Mouse (Mus musculus): ENCODE measurements around the gene Gpr153. TPM values are rescaled to one million over a fixed set of nuclear protein-coding genes. Genes with fewer than 3 reads are reported as not detected.

The Gpr153 gene
- polyA plus RNA-seq, 1 experiment: 23.2 TPM

DNA sequence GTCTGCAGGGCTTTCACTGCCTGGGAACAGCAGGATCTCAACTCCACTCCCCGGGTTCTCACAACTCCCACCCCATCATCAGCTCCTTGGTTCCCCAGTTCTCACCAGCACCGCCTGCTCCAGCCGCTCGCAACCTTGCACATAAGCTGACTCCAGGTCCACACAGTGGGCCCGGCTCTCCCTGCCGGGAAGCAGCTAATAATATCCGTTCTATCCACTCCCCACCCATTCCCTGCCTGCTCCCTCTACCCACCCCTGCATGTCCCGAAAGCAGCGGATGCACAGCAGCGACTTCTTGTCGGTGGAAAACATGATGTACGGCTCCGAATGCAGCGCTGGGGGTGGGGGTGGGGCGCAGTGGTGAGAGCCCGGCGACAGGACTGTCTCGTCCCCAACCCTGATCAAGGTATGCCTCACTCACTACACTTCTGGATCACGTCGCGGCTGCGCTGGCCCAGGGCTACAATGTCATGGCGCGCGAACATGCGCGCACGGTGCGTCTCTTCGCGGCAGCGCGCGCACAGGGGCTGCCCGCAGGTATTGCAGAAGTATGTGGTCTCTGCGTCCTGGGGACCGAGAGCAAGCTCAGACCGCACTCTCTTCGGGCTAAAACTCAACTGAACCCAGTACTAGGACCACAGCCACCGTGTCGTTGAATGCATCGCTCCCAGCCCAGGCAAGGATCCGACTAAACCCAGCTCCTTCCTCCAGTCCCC is 41.6 kb downstream of the Gpr153 start:
- no peak for DNase-seq (ENCODE audit: low read depth)

DNA sequence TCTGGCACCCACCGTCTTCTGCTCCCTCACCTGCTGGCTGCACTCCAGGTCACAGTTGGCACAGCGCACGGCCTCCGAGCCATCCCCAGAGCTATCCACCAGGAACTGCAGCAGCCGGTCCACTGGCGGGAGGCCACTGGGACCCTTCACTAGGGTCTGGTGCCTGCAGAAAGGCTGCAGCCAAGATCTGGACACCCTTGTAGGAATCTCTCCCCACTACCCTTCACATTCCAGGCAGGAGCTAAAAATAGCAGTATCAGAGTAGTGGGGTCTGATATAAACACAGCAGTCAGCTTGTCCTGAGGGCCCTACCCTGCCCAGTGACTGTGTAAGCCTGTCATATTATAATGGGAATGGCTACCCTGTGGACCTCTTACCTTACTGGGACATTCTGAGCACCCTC is 43.6 kb downstream of the Gpr153 start:
- DNase-seq (ENCODE audit: low read depth): no peak

DNA sequence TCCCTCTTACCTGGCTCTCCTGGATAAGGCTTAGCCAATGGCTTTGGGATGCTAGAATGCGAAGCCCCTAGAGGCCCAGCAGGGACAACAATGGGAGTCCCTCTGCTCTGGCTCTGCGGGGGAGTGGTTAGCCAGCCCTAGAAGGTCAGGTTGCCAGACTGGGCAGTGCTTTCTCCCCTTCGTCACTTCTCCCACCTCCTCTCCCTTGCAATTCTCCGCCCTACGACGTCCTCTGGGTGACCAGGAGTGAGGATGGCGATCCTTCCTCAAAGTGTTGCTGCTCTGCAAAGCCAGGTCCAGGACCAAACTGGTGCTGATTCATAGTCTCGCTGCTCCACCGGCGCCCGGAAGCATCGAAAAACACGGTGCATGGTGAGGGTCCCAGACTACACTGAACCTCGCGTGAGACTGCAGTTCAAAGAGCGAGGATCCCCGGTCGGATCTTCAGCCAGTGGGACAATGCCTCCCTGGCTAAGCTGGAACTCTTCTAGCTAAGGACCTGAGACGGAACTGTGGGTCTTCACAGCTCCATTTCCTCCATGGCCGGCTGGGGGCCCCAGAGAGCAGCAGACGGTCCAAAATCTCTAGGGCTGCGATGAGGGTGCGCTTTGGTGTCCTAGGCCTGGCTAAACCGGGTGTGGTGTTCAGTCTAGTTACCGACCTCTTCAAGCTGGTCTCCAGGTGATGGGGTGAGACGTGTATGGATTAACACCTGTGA is 44.6 kb downstream of the Gpr153 start, which contains the start of gene Rnf207:
TSS of gene Rnf207 (minus strand) at position 477 of the 718 bp plus-strand sequence.
- no peak for DNase-seq (ENCODE audit: low read depth)

DNA sequence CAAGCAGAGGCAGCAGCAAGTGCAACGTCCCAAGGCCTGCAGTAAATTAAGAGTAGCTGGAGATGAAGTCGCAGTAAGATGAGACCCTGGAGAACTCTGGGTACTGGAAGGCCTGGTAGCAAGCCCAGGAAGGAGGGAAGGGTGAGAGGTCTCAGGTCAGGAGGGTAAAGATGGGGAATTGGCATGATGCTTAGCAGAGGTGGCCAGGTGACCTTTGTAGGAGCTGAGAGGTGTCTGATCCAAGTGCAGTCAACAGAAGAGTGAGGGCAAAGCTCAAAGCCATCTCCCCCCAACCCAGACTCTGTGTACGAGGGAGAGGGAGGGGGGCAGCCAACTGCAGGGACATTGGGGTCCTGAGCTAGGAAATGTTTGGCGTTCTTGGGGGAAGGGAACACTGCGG is 47.4 kb downstream of the Gpr153 start:
- DNase-seq (ENCODE audit: low read depth): no peak

DNA sequence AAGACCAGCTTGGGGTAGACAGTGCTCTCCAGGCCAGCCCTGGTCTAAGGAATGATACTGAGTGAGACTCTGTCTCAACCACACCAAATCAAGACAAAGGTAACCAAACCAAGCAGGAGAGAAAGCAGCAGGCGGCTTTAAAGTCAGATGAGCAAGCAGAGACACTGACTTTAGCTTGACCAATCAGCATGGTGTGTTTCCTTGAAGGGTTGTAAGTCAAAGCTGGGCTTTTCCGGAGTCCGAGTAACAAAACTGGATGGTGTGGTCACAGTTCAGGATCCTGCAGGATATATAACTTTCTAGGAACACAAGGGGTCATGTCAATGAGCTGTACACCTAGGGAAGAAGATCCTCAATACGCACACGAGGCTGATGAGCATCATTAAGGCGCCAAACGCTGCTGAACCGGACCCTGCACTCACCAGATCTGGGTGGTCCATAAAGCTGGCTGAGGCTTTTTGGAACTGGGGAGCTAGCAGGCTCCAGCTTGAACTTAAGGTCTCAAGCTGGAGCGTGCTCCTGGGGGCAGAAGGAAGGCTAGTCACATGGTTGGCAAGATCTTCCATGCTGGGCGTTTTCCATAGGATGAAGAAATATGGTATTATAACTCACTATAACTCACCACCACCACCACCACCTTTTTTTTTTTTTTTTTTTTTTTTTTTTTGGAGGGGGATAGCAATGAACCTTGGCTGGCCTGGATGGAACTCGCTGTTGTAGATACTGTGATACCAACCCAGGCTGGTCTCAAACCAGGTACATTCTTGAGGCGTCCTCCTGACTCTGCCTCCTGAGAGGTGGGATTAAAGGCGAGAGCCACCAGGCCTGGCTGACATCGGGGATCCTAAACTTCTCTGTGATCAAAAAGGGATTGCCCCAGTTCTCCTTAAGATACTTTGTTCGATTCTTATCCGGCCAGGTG is 50.9 kb downstream of the Gpr153 start:
- no peak for DNase-seq (ENCODE audit: low read depth)

- DNase-seq (ENCODE audit: low read depth): peak; percentile 82
These were observed 51.8 kb downstream of the Gpr153 start, which contains the start of gene Rpl22 for GRCm38 (mm10) chr4:152325574-152326411. Gene Rpl22, plus strand, starts transcription at chr4:152325742.

GRCm38 (mm10) chr4:152326543-152326942 is 52.5 kb downstream of the Gpr153 start:
- DNase-seq (ENCODE audit: low read depth): no peak

DNA sequence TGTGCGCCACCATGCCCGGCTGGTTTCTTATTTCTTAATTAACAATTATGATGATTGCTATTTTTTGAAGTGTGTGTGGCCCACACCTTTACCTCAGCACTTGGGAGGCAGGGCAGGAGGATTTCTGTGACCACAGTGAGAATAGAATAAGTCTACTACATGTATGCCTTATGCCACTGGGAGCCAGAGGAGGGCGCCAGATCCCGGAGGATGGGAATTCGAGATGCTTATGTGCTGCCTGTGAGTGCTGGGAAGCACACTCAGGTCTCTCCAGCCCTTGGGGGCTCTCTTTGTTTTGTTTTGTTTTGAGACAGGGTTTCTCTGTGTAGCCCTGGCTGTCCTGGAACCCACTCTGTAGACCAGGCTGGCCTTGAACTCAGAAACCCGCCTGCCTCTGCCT is 54.7 kb downstream of the Gpr153 start:
- no peak for DNase-seq (ENCODE audit: low read depth)

DNA sequence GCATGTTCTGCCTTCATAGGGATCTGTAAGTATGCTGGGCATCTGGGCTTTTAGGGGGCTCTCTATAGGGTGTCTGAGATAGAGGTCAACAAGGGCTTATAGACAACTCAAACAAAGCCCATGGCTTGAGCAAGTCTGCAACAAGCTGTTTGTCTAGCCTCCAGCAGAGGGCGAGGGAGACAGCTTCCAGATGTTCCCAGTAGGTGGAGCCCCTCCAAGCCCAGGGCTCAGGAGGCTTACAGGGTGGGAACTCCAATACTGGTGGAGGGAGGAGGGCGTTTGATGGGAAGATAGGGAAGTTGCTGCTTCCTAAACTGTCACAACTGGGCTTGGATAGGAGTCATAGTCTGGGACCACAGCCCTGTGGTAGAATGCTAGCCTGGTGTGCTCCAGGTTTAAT is 58.9 kb downstream of the Gpr153 start:
- no peak for DNase-seq (ENCODE audit: low read depth)

DNA sequence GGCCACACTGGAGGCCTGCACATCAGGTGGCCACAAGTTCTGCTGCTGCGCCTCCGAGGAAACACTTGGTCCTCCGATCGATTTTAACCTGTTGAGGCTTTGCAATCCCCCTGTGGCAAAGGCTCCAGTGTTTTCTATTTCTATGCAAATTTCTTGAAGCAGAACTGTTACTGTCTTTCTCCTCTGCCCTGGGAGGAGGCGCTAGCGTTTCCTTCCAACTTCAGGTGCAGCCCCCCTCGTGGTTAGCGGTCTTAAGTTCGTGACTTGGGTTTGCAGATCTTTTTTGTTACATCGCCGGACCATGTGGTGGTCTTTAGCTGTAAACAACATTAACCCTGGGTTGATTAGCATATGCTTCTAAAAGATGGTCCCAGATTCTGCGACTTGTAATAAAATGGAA is 59.6 kb downstream of the Gpr153 start:
- DNase-seq (ENCODE audit: low read depth): no peak

Other genes starting within 250 kb of the Gpr153 start
- gene Zbtb48, start 246.6 kb upstream of the Gpr153 start, polyA plus RNA-seq (2012; rRNA removed): 9.8 and 12.8 TPM in 2 replicates
- gene Tas1r1, start 235.7 kb upstream of the Gpr153 start, polyA plus RNA-seq (2012; rRNA removed): 3.3 and 4.0 TPM in 2 replicates
- gene Nol9, start 234.9 kb upstream of the Gpr153 start, polyA plus RNA-seq (2012; rRNA removed): 20.1 and 21.2 TPM in 2 replicates
- 35.0 and 37.7 TPM in 2 replicates for gene Plekhg5, start 201.7 kb upstream of the Gpr153 start, polyA plus RNA-seq (2012; rRNA removed)
- gene Tnfrsf25, start 158.3 kb upstream of the Gpr153 start, polyA plus RNA-seq (2012; rRNA removed): 5.9 and 6.1 TPM in 2 replicates
- gene Espn, start 121.9 kb upstream of the Gpr153 start, polyA plus RNA-seq (2012; rRNA removed): 83.7 and 126 TPM in 2 replicates
- gene Hes2, start 115.4 kb upstream of the Gpr153 start, polyA plus RNA-seq (2012; rRNA removed): 0.32 and 0.39 TPM in 2 replicates
- gene Acot7, start 96.1 kb upstream of the Gpr153 start, polyA plus RNA-seq (2012; rRNA removed): 25.6 and 27.3 TPM in 2 replicates
- gene Hes3, start 17.4 kb downstream of the Gpr153 start, polyA plus RNA-seq (2012; rRNA removed): not detected in 2 replicates
- gene Icmt, start 23.0 kb downstream of the Gpr153 start, polyA plus RNA-seq (2012; rRNA removed): 35.4 and 38.1 TPM in 2 replicates
- gene Rnf207, start 44.8 kb downstream of the Gpr153 start, polyA plus RNA-seq (2012; rRNA removed): 3.5 and 6.1 TPM in 2 replicates
- 60.1 and 82.3 TPM in 2 replicates for gene Rpl22, start 51.5 kb downstream of the Gpr153 start, polyA plus RNA-seq (2012; rRNA removed)
- 0.28 and 0.49 TPM in 2 replicates for gene Chd5, start 64.4 kb downstream of the Gpr153 start, polyA plus RNA-seq (2012; rRNA removed)
- 2.0 and 2.1 TPM in 2 replicates for gene Nphp4, start 202.5 kb downstream of the Gpr153 start, polyA plus RNA-seq (2012; rRNA removed)
- 3.1 and 3.3 TPM in 2 replicates for gene Kcnab2, start 203.6 kb downstream of the Gpr153 start, polyA plus RNA-seq (2012; rRNA removed)